In the genomic region with DNA sequence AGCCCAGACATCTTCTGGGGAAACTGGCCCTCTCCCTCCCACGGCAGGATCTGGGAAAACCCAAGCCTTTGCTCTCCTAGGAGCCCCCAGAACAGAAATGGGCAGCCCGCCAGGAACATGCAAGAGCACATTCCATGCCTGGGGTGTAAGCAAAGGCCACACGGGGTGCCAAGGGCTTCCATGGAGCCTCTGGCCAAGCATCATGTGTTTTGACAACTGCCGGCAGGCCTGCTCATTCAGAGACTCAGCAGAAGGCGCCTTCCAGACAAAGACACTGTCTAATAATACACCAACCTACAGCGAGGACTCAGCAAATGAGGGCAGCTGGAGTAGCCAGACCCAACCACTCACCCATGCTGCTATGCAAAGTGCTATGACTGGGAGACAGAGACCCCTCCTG, we compare ENCODE assay signal across 9 mouse cellular contexts. TPM values are rescaled to one million over a fixed set of nuclear protein-coding genes. Genes with fewer than 3 reads are reported as not detected.
A peak's percentile ranks its signal among the peaks of the same experiment; 100 is the strongest.
DNase-seq lines count a peak whose midpoint lies in the region; ATAC-seq lines count a peak whose summit lies in the region.
"Had no signal": no experiment of that assay in that cellular context is flagged by ENCODE, and none has a peak within 500 bp of the region (broad histone marks: within the 10 kb centered on the region; RNA-seq: fewer than 3 reads in every experiment).

No protein-coding gene starts in this region.

- WGBS in intestine, embryonic 14.5 days, result 19% methylated on average over 6 of the region's 6 CpGs
- WGBS in liver, embryonic 12.5 days (ENCODE audit: insufficient replicate concordance), result 56% methylated on average over 6 of the region's 6 CpGs

- intact Hi-C loops in gastrocnemius, postnatal 14 days (cut with DNase I; ENCODE audit: low total_unique reads), result loop anchor here (5.0 kb wide), 1 partner anchor 47 kb away; no protein-coding TSS in a partner anchor

- peaks cover 63% of the 10 kb centered on the region for H3K4me1 ChIP-seq in intestine, embryonic 14.5 days (replicated peaks; ENCODE audit: control insufficient read depth, insufficient read depth, low read length)
- peaks cover 95% of the 10 kb centered on the region for H3K4me1 ChIP-seq in liver, embryonic 12.5 days

- H3K9me3 ChIP-seq in intestine, embryonic 14.5 days (ENCODE audit: control insufficient read depth, low read length), result no peaks in the 10 kb centered on the region
- no peaks in the 10 kb centered on the region for H3K9me3 ChIP-seq in liver, embryonic 12.5 days (replicated peaks)
- H3K9me3 ChIP-seq: megakaryocyte, embryonic 14.5 days had no signal

- no peak overlapping the region for H3K4me3 ChIP-seq in intestine, embryonic 14.5 days (ENCODE audit: low read depth, low read length)
- no peak overlapping the region for H3K4me3 ChIP-seq in liver, embryonic 12.5 days
- H3K4me3 ChIP-seq: megakaryocyte, embryonic 14.5 days had no signal

- 0 out of 2 replicates have a peak overlapping the region, but pooled peaks have one; percentile 9 for H3K4me2 ChIP-seq in intestine, embryonic 14.5 days (ENCODE audit: low read length)
- no peak overlapping the region for H3K4me2 ChIP-seq in liver, embryonic 12.5 days

- peak; percentile 62 for DNase-seq in right cerebral cortex, postnatal 14 days
- no peak for DNase-seq in right cerebral cortex, postnatal 25 days
- DNase-seq in cerebellum, postnatal 14 days, result peak; percentile 66 to 77
- DNase-seq in gastrocnemius, postnatal 14 days, result peak; percentile 88
- peak; percentile 72 for DNase-seq in intestine, embryonic 14.5 days (ENCODE audit: low spot score)
- DNase-seq in ovary, postnatal 14 days (ENCODE audit: low spot score), result peak; percentile 65
- DNase-seq in natural killer cell, adult 2 months (ENCODE audit: low spot score in 2 of 2), result no peak

- H3K36me3 ChIP-seq in intestine, embryonic 14.5 days (ENCODE audit: control insufficient read depth, insufficient read depth, low read length), result peaks cover 49% of the 10 kb centered on the region
- peaks cover 85% of the 10 kb centered on the region for H3K36me3 ChIP-seq in liver, embryonic 12.5 days

- no peaks in the 10 kb centered on the region for H3K27me3 ChIP-seq in intestine, embryonic 14.5 days (replicated peaks; ENCODE audit: control insufficient read depth, insufficient read depth, low read length)
- H3K27me3 ChIP-seq in liver, embryonic 12.5 days (replicated peaks), result no peaks in the 10 kb centered on the region
- H3K27me3 ChIP-seq: megakaryocyte, embryonic 14.5 days had no signal

- H3K9ac ChIP-seq in intestine, embryonic 14.5 days (ENCODE audit: low read length), result no peak overlapping the region
- 0 out of 2 replicates have a peak overlapping the region, but pooled peaks have one; percentile 43 for H3K9ac ChIP-seq in liver, embryonic 12.5 days

- peak overlapping the region; percentile 81 for H3K27ac ChIP-seq in intestine, embryonic 14.5 days (ENCODE audit: low read depth)
- H3K27ac ChIP-seq in liver, embryonic 12.5 days, result peak overlapping the region; percentile 62

- peak; percentile 56; the same call in 1 of the 2 replicates for ATAC-seq in intestine, embryonic 14.5 days (replicated peaks; ENCODE audit: low FRiP score, low TSS enrichment, low read depth)
- ATAC-seq in liver, embryonic 12.5 days, result peak; percentile 28; the same call in 1 of the 2 replicates

RNA-seq across cellular contexts. Expression of gene Capn12, which starts 38.6 kb away (rescaled TPM):
- total RNA-seq in gastrocnemius, postnatal 14 days (2021), result under 1 TPM; 0.10 to 0.13 TPM
- polyA plus RNA-seq in intestine, embryonic 14.5 days (2014; fragmentation: Nextera tagmentation; extraction: Ambion mirVana), result 0.23 and 0.44 TPM in 2 replicates
- polyA plus RNA-seq in liver, embryonic 12.5 days (2016; fragmentation: Nextera tagmentation; extraction: Ambion mirVana), result 0.12 and 0.13 TPM in 2 replicates

RNA-seq across cellular contexts. Expression of gene Actn4, which starts 42.3 kb away (rescaled TPM):
- total RNA-seq in gastrocnemius, postnatal 14 days (2021), result 10 to 100 TPM; 68.1 to 85.9 TPM
- 298 and 300 TPM in 2 replicates for polyA plus RNA-seq in intestine, embryonic 14.5 days (2014; fragmentation: Nextera tagmentation; extraction: Ambion mirVana)
- polyA plus RNA-seq in liver, embryonic 12.5 days (2016; fragmentation: Nextera tagmentation; extraction: Ambion mirVana), result 165 and 166 TPM in 2 replicates

RNA-seq across cellular contexts. Expression of gene Lgals7, which starts 56.2 kb away (rescaled TPM):
- total RNA-seq in gastrocnemius, postnatal 14 days (2021), result not detected
- 0.42 and 0.58 TPM in 2 replicates for polyA plus RNA-seq in intestine, embryonic 14.5 days (2014; fragmentation: Nextera tagmentation; extraction: Ambion mirVana)
- 0.25 TPM in 1 of 2 replicates, not detected in the other for polyA plus RNA-seq in liver, embryonic 12.5 days (2016; fragmentation: Nextera tagmentation; extraction: Ambion mirVana)

Comparison
In these comparisons a context has a peak if more than half of its experiments do, and no peak if none do; other contexts are left out.
1. DNase-seq: peak in right cerebral cortex, postnatal 14 days (single experiment), cerebellum, postnatal 14 days (2 of 2), gastrocnemius, postnatal 14 days (single experiment), intestine, embryonic 14.5 days (single experiment) and ovary, postnatal 14 days (single experiment); none in right cerebral cortex, postnatal 25 days (single experiment) and natural killer cell, adult 2 months (0 of 2).